In the genomic region with DNA sequence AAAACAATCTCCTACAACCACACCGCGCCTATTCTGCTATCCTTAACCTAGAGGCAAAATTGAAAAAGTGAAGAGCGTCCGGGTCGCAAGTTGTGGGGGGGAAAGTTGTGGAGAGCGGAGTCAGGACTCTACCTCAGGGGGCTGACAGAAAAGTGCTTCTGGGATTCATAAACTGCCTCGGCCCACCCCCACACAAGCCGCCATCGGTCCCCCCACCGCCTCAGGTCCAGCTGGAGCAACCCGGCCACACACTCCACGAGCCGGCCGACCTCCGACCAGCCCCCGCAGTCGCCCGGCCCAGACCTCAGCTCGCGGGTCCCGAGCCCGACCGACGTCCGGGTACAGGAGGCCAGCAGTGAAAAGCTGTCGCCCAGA, we compare ENCODE assay signal across 8 mouse cellular contexts. TPM values are rescaled to one million over a fixed set of nuclear protein-coding genes. Genes with fewer than 3 reads are reported as not detected.
DNase-seq lines count a peak whose midpoint lies in the region; ATAC-seq and TF ChIP-seq lines count a peak whose summit lies in the region.

No protein-coding gene starts in this region.

- peak overlapping the region; percentile 92 for H3K9ac ChIP-seq in heart, embryonic 13.5 days
- peak overlapping the region; percentile 92 for H3K9ac ChIP-seq in MEL (ENCODE audit: control insufficient read depth, low read depth, low read length, poor library complexity, severe bottlenecking)
- peak overlapping the region; percentile 89 for H3K9ac ChIP-seq in forebrain, postnatal 0 days

- peaks cover 29% of the 10 kb centered on the region for H3K79me2 ChIP-seq in MEL (ENCODE audit: control insufficient read depth, insufficient read depth, low read length, poor library complexity)

- TF ChIP-seq RAD21 in MEL (IDR thresholded peaks at IDR 0.05; ENCODE audit: low read depth, low read length), result no peak

- WGBS in heart, embryonic 13.5 days, result under 1% methylated on average over 26 of the region's 26 CpGs
- WGBS in forebrain, postnatal 0 days, result under 1% methylated on average over 26 of the region's 26 CpGs

- H3K27me3 ChIP-seq in heart, embryonic 13.5 days (replicated peaks), result no peaks in the 10 kb centered on the region
- no peaks in the 10 kb centered on the region for H3K27me3 ChIP-seq in MEL (ENCODE audit: control insufficient read depth in 1 of 2, insufficient read depth in 2 of 2, low read length in 2 of 2)
- H3K27me3 ChIP-seq in forebrain, postnatal 0 days (ENCODE audit: insufficient read depth, low read length), result no peaks in the 10 kb centered on the region

- no peak; a peak in 1 of 4 replicates for TF ChIP-seq POLR2A in MEL (IDR thresholded peaks at IDR 0.05; ENCODE audit: control insufficient read depth in 1 of 2, insufficient read depth in 1 of 2, low read depth in 1 of 2, low read length in 2 of 2, poor library complexity in 1 of 2)

- peaks cover 23% of the 10 kb centered on the region for H3K4me1 ChIP-seq in heart, embryonic 13.5 days
- H3K4me1 ChIP-seq in MEL (ENCODE audit: control insufficient read depth in 1 of 2, insufficient read depth in 2 of 2, low read length in 2 of 2), result peaks cover 5 to 16% of the 10 kb centered on the region in 2 experiments
- H3K4me1 ChIP-seq in forebrain, postnatal 0 days (ENCODE audit: insufficient read depth), result peaks cover 10% of the 10 kb centered on the region

- no peak for TF ChIP-seq EP300 in MEL (IDR thresholded peaks at IDR 0.05; ENCODE audit: low read depth in 1 of 2, low read length in 2 of 2)

- peaks cover 6% of the 10 kb centered on the region for H3K36me3 ChIP-seq in heart, embryonic 13.5 days
- H3K36me3 ChIP-seq in MEL (ENCODE audit: control insufficient read depth in 1 of 2, insufficient read depth in 2 of 2, low read length in 2 of 2), result peaks cover 0 to 15% of the 10 kb centered on the region in 2 experiments; a peak in 2 of 4 replicates
- H3K36me3 ChIP-seq in forebrain, postnatal 0 days (ENCODE audit: insufficient read depth), result no peaks in the 10 kb centered on the region

- TF ChIP-seq CTCF in MEL (IDR thresholded peaks at IDR 0.05 in 2 of 3, conservative IDR thresholded peaks at IDR 0.05 in 1 of 3; ENCODE audit: control insufficient read depth in 1 of 3, insufficient read depth in 1 of 3, low read depth in 2 of 3, low read length in 3 of 3, poor library complexity in 1 of 3, severe bottlenecking in 1 of 3), result no peak
- TF ChIP-seq CTCF in forebrain, postnatal 0 days (IDR thresholded peaks at IDR 0.05; ENCODE audit: low read depth), result no peak

- peak; percentile 31; the same call in 1 of the 2 replicates for ATAC-seq in heart, embryonic 13.5 days (ENCODE audit: extremely low read depth, insufficient number of reproducible peaks, low FRiP score, low TSS enrichment)
- peak; percentile 10 for ATAC-seq in forebrain, postnatal 0 days
- peak; percentile 15 for ATAC-seq in megakaryocyte-erythroid progenitor cell, adult 5-6 weeks (replicated peaks; ENCODE audit: low FRiP score, low TSS enrichment, poor library complexity, severe bottlenecking)

- peak overlapping the region; percentile 84 for H3K4me3 ChIP-seq in heart, embryonic 13.5 days
- peak overlapping the region; percentile 88 to 96 for H3K4me3 ChIP-seq in MEL (ENCODE audit: control insufficient read depth in 1 of 2, insufficient read depth in 1 of 2, low read depth in 2 of 2, low read length in 2 of 2)
- peak overlapping the region; percentile 82 for H3K4me3 ChIP-seq in forebrain, postnatal 0 days (ENCODE audit: low read depth, low read length)

- no peaks in the 10 kb centered on the region for H3K9me3 ChIP-seq in heart, embryonic 13.5 days
- H3K9me3 ChIP-seq in MEL (replicated peaks; ENCODE audit: insufficient read depth, low read length), result no peaks in the 10 kb centered on the region
- H3K9me3 ChIP-seq in forebrain, postnatal 0 days (ENCODE audit: low read length), result no peaks in the 10 kb centered on the region

- peak overlapping the region; percentile 81 for H3K4me2 ChIP-seq in heart, embryonic 13.5 days
- peak overlapping the region; percentile 68 for H3K4me2 ChIP-seq in forebrain, postnatal 0 days (ENCODE audit: low read depth)

- peak overlapping the region; percentile 87 for H3K27ac ChIP-seq in heart, embryonic 13.5 days (replicated peaks)
- H3K27ac ChIP-seq in MEL (ENCODE audit: control insufficient read depth, low read depth, low read length), result peak overlapping the region; percentile 55
- peak overlapping the region; percentile 42 for H3K27ac ChIP-seq in forebrain, postnatal 0 days (ENCODE audit: low read depth, low read length)

- no peak for DNase-seq in heart, adult 18-20 months
- peak; percentile 72 for DNase-seq in MEL (ENCODE audit: low read depth, low spot score)
- DNase-seq in forebrain, postnatal 0 days, result no peak
- no peak for DNase-seq in thymus, postnatal 0 days (ENCODE audit: low spot score)
- DNase-seq in spleen, adult 12 weeks (ENCODE audit: low spot score), result no peak
- DNase-seq in adrenal gland, postnatal 36 days, result no peak

TF ChIP-seq in MEL, 35 proteins besides CTCF, POLR2A, EP300 and RAD21:
- TF ChIP-seq MAFK (IDR thresholded peaks at IDR 0.05; ENCODE audit: borderline replicate concordance, low read depth, low read length) (no peak), ZNF384 (IDR thresholded peaks at IDR 0.05; ENCODE audit: low read depth, low read length) (0 out of 2 replicates have a peak, but pooled peaks have one; percentile 18)

RNA-seq across cellular contexts. Expression of gene Swt1, which starts 0.4 kb away (rescaled TPM):
- 19.0 and 20.7 TPM in 2 replicates for polyA plus RNA-seq in heart, embryonic 13.5 days (2015; fragmentation: Nextera tagmentation; extraction: Ambion mirVana)
- 1 to 10 TPM; 7.8 to 8.7 TPM for total RNA-seq in heart, adult 18-20 months (2021)
- total RNA-seq in MEL (2012; rRNA removed), result 13.7 and 14.1 TPM in 2 replicates
- 10 to 100 TPM in 1 of 2 experiments, not detected in 1; 13.5 TPM for polyA plus RNA-seq in MEL (2012; ENCODE audit: insufficient read depth in 1 of 2, insufficient read length in 2 of 2, low read depth in 1 of 2, low replicate concordance in 2 of 2, missing spikeins in 1 of 2)
- total RNA-seq in forebrain, postnatal 0 days (2014; rRNA removed), result 14.4 and 22.2 TPM in 2 replicates
- polyA plus RNA-seq in forebrain, postnatal 0 days (2015; fragmentation: Nextera tagmentation; extraction: Ambion mirVana), result 12.6 and 12.9 TPM in 2 replicates
- total RNA-seq in megakaryocyte-erythroid progenitor cell, adult 5-6 weeks (2014; fragmentation: Nextera tagmentation), result 22.3 and 41.0 TPM in 2 replicates
- 23.5 and 35.5 TPM in 2 replicates for total RNA-seq in megakaryocyte-erythroid progenitor cell, adult 5-6 weeks (2017)
- 38.7 and 42.7 TPM in 2 replicates for polyA plus RNA-seq in thymus, postnatal 0 days (2015; fragmentation: Nextera tagmentation; extraction: Ambion mirVana)
- total RNA-seq in adrenal gland, postnatal 36 days (2021), result 10 to 100 TPM; 16.5 to 26.8 TPM

RNA-seq across cellular contexts. Expression of gene Trmt1l, which starts 0.5 kb away (rescaled TPM):
- polyA plus RNA-seq in heart, embryonic 13.5 days (2015; fragmentation: Nextera tagmentation; extraction: Ambion mirVana), result 33.9 and 38.7 TPM in 2 replicates
- total RNA-seq in heart, adult 18-20 months (2021), result 10 to 100 TPM; 22.8 to 23.1 TPM
- 13.3 and 15.4 TPM in 2 replicates for total RNA-seq in MEL (2012; rRNA removed)
- polyA plus RNA-seq in MEL (2012; ENCODE audit: insufficient read depth in 1 of 2, insufficient read length in 2 of 2, low read depth in 1 of 2, low replicate concordance in 2 of 2, missing spikeins in 1 of 2), result 10 to 100 TPM in 1 of 2 experiments, not detected in 1; 18.2 TPM
- 21.3 and 23.2 TPM in 2 replicates for total RNA-seq in forebrain, postnatal 0 days (2014; rRNA removed)
- polyA plus RNA-seq in forebrain, postnatal 0 days (2015; fragmentation: Nextera tagmentation; extraction: Ambion mirVana), result 11.7 and 16.4 TPM in 2 replicates
- total RNA-seq in megakaryocyte-erythroid progenitor cell, adult 5-6 weeks (2014; fragmentation: Nextera tagmentation), result 42.4 and 44.1 TPM in 2 replicates
- total RNA-seq in megakaryocyte-erythroid progenitor cell, adult 5-6 weeks (2017), result 29.1 and 33.0 TPM in 2 replicates
- polyA plus RNA-seq in thymus, postnatal 0 days (2015; fragmentation: Nextera tagmentation; extraction: Ambion mirVana), result 27.2 and 29.9 TPM in 2 replicates
- total RNA-seq in adrenal gland, postnatal 36 days (2021), result 10 to 100 TPM; 25.5 to 31.9 TPM
